Mouse (Mus musculus): ENCODE measurements around the gene Hba-a2. TPM values are rescaled to one million over a fixed set of nuclear protein-coding genes. Genes with fewer than 3 reads are reported as not detected.

The Hba-a2 gene
- total RNA-seq, 2 experiments from 2014 or later, result 384 to 756 TPM

Other genes starting within 250 kb of the Hba-a2 start
- gene Il9r, start 96.2 kb upstream of the Hba-a2 start, total RNA-seq (2021), result not detected
- 10 to 100 TPM; 25.9 to 28.4 TPM for gene Snrnp25, start 91.1 kb upstream of the Hba-a2 start, total RNA-seq (2021)
- 10 to 100 TPM; 16.4 to 21.8 TPM for gene Rhbdf1, start 74.2 kb upstream of the Hba-a2 start, total RNA-seq (2021)
- 10 to 100 TPM; 18.7 to 19.8 TPM for gene Mpg, start 70.0 kb upstream of the Hba-a2 start, total RNA-seq (2021)
- gene Nprl3, start 28.8 kb upstream of the Hba-a2 start, total RNA-seq (2021), result 10 to 100 TPM; 55.9 to 60.0 TPM
- not detected for gene Hba-x, start 20.1 kb upstream of the Hba-a2 start, total RNA-seq (2021)
- gene Hba-a1, start 13.0 kb upstream of the Hba-a2 start, total RNA-seq (2021), result 100 to 1,000 TPM; 406 to 790 TPM
- gene Hbq1b, start 9.5 kb upstream of the Hba-a2 start, total RNA-seq (2021), result 1 to 10 TPM; 2.9 to 3.3 TPM
- 1 to 10 TPM; 1.9 to 2.1 TPM for gene Hbq1a, start 3.6 kb downstream of the Hba-a2 start, total RNA-seq (2021)
- 10 to 100 TPM; 28.2 to 31.9 TPM for gene Sh3pxd2b, start 51.3 kb downstream of the Hba-a2 start, total RNA-seq (2021)
- gene Ubtd2, start 158.9 kb downstream of the Hba-a2 start, total RNA-seq (2021), result 10 to 100 TPM; 46.9 to 54.9 TPM
- gene Efcab9, start 235.6 kb downstream of the Hba-a2 start, total RNA-seq (2021), result not detected
- 1 to 10 TPM; 6.4 to 7.5 TPM for gene Stk10, start 236.8 kb downstream of the Hba-a2 start, total RNA-seq (2021)